Mouse (Mus musculus) regulatory T cell (primary cell): ENCODE results near the gene Cuedc1.

Experiments used
- in situ Hi-C: fragments of 300-600 bp; cut with MboI, MseI; formaldehyde crosslinking; loops from one replicate; pipeline ENCODE4 v1.15.1; 2025; ENCODE audit warnings: high pct_unique_total_duplicates

Cuedc1 gene

DNA sequence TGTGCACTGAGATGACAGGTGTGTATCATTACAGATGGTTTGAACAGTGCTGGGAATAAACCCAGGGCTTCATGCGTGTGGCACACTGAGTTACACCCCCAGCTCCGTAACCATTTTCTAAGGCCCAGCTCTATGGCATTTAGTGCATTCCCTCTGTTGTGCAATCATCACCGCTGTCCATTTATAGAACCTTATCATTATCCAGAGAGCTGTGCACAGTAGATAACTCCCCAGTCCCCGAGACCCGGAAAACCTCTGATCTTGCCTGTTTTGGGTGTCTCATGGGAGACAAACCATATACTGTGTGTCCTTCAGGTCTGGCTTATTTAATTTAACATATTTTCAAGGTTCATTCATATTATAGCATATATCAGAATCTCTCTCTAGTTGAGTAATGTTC lies 49.5 kb downstream of the Cuedc1 start:
- in situ Hi-C loops, result loop anchor here (25.0 kb wide), 1 partner anchor 660 kb away; no protein-coding TSS in a partner anchor

DNA sequence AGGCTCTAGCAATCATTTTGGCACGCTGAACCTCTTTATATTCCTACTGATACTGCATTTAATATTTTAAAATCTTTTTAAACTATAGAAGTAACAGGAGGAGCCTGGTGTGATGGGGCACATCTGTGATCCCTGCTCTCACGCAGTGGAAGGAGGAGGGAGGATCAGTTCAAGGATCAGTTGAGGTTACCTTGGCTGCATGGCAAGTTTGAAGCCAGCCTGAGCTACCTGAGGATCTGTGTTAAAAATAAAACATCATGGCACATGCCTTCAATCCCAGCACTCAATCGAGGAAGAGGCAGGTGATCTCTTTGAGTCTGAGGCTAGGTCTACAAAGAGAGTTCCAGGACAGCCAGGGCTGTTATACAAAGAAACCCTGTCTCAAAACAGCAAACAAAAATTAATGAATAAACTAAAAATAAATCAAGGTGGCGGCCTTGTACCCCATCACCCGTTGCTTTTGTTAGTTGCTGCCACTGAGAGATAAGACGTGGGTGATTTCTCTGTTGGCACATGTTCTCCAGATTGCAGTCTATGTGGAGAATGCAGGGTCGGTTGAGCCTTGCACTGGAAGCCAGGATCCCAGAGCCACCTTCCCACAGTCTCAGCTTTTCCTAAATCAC lies 50.3 kb downstream of the Cuedc1 start:
- in situ Hi-C loops, result loop anchor here (25.0 kb wide), 1 partner anchor 661 kb away; no protein-coding TSS in a partner anchor

DNA sequence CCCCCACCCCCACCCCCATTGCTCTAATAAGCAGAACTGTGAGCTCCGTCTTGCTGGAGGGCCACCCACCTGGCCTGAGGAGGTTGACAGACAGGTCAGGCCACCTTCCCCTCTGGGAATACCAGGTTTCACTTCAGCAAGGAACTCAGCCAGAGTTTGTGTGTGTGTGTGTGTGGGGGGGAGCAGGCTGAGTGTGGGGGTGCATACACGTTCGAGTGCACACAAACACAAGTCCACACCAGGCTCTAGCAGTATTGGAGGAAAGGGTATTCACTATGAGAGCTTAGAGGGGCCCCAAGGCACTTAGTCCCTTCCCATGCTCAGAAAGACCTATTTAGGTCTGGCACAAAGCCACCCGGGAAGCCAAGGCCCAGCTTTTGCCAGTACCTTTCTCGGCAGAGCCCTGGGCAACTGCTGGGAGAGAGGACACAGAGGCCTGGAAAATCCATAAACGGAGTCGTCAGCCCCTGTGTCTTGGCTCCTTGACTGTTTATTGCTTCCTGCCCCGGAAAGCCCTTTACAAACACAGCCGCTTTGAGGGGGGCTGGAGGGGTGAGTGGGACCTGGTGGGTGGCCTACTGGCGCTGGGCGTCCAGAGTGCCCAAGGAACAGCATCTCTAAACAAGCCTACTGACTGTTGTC lies 50.9 kb downstream of the Cuedc1 start:
- in situ Hi-C loops, result loop anchor here (25.0 kb wide), 1 partner anchor 661 kb away; no protein-coding TSS in a partner anchor

DNA sequence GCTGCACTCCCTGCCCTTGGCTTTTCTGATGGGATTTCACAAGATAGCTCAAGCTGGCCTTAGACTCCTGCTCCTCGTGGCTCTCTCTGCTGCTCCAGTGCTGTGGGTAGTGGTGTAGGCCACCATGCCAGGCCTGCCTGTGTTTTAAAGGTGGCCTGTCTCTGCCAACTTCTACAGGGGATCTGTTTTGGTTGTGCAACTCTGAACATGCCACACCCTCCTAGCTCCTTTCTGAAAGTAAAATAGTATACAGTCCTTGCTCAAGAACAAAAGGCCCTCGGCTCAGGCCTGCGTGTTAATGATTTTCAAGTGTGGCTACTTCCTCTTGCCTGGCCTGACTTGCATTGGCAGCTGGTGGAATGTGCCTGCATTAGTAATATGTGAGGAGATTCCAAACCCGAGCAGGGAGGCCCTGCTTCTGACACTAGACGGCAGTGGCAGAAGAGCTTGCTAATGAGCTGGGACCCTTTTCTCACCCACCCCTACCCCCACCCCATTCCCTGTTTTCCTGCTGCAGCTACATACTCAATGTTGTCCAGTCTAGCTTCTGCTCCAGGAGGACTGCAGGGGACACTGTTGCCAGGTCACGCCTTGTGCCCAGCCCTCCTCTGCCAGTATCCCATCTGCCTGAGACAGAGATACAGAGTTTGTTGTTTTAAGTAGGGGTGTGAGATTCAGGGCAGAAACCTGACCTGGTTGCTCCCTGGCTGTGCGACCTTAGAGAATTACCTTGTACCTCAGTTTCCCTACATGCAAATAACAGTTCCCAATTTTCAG lies 53.7 kb downstream of the Cuedc1 start:
- in situ Hi-C loops, result no loop called here

DNA sequence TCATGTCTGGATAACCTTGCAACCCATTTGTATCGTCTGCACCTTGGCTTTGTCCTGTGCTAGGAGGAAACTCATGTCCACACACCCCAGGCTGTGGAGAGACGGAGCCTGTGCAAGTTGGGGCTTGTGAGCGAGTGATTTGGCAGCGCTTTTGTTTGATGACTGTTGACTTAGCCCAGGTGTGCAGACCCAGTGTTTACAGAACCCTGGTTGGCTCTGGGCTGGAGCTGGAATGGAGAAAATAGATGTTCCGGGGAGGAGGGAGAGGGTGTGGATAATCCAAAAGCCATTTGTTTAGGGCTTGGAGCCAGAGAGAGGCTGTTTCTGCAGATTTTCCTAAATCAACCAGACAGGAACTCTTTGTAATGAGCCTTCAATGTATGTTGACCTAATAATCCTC lies 56.0 kb downstream of the Cuedc1 start:
- in situ Hi-C loops, result no loop called here

DNA sequence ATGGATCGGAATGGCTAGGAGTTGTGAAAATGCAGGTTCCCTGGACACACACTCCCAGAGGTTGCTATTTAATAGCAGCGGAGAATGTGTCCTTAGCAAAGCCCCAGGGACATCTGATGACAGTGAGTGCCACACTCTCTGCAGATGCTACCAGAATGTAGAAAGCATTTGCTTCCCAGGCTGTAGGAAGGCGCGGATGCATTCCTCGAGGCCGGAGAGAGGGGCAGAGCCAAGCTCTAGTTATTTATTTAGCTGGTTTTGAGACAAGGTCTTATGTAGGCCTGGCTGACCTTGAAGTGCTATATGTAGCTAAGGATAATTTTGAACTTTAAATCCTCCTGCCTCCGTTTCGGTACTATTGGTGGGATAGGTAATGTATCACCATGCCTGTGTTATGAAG lies 56.6 kb downstream of the Cuedc1 start:
- in situ Hi-C loops, result no loop called here

DNA sequence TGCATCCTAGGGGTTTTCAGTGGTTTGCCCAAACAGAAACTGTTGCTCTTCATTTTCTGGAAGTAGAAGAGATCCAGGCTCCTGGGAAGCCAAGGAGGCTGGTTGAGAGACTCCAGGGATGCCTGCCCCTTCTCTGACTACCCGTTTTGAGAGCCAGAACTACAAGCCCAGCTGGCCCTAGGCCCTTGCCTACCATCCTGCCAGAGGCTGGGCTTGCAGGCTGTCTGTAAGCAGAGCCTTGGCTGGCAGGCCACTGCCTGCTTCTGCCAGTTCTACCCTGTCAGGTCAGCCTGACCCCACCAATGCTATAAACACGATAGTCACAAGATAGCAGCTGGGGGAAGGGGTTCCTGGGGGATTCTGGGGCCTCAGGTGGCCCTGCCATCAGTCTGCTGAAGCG lies 57.6 kb downstream of the Cuedc1 start:
- in situ Hi-C loops, result no loop called here

DNA sequence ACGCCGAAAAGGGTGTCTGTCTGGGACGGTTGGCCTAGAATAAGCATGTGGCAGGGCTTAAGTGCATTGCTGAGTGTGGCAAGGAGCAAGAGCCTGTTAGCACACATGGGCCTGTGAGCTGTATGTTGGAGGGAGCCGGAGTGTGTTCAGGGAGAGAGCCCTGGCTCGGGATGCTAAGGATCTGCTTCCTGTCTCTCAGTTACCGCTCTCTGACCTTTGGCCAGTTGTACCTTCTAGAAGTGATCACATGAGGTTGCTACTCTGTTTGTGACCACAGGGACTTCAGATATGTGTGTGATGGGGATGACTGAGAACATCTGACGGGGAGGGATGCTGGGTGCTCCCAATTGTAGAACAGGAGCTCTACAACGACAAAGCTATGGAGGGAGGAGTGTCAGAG lies 58.1 kb downstream of the Cuedc1 start:
- in situ Hi-C loops, result no loop called here

DNA sequence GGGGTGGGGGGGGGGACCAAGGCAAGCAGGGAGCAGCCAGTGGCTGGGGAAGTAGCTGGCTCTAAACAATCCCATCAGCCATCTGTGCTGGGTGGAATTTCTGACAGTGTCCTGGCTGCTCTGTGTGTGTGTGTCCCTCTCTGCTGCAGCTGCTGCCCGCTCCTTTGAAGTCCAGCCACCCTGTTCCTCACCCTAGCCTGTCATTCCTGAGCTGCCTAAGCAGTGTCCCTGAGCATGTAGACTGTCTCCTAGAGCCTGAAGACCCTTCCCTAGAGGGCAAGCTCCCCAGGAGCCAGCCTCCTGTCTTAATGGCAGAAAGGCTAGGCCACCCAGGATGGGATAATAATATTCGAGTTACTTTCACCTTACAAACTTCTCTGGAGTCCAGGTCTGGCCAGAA lies 58.5 kb downstream of the Cuedc1 start:
- in situ Hi-C loops, result no loop called here

DNA sequence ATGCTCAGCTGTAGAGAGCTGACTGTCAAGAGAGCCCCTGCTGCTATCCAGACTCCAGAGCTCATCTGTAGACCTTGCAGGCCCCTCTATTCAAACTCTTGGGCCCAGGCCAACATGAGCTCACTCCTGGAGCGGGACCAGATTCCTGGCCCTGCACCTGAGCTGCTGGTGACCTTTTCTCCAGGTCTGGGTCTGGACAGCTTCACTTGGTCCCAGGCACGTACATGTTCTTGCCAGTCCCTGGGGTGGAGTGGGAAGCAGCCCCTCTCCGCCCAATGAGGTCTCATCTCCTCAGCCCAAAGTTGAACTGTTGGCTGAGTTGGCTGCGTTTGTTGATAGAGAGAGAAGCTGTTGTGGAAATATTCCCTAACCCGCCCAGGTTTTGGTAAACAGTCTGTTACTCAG lies 61.0 kb downstream of the Cuedc1 start:
- in situ Hi-C loops, result no loop called here

DNA sequence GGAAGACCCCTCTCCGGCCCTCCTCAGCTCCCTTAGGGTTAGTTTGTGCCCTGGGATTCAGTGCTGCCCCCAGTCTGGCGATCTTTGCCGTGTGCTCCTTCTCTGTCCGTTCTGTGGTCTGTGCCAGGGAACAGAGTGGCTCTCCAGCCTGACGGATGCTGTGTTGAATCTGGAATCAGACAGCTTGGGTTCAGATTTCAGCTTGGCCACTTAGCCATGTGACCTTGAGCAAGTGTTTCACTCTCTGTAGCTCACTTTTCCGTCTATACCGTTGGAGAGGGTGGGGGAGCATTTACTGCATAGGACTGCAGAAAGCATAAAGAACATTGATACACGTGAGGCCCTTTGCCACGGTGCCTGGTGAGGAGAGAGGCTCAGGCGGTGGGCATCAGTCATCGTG lies 61.5 kb downstream of the Cuedc1 start:
- in situ Hi-C loops, result no loop called here

DNA sequence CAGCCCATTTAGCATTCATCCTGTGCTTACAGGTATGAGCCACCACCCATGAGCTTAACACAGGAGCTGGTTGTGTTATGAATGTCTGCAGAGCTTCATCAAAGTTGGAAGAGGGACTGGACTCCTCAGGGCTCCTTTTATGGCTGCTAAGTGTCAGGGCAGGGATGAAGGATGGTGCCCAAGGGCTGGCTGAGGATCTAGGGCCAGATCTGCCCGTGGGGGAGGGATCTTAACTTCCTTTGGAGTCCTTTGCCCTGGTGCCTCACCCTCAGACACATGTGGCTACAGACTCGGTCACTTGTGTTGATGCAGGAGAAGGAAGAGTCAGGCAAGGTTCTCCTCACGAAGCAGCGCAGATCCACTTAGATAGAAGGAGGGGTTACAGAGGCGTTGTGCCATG lies 62.5 kb downstream of the Cuedc1 start:
- in situ Hi-C loops, result no loop called here

DNA sequence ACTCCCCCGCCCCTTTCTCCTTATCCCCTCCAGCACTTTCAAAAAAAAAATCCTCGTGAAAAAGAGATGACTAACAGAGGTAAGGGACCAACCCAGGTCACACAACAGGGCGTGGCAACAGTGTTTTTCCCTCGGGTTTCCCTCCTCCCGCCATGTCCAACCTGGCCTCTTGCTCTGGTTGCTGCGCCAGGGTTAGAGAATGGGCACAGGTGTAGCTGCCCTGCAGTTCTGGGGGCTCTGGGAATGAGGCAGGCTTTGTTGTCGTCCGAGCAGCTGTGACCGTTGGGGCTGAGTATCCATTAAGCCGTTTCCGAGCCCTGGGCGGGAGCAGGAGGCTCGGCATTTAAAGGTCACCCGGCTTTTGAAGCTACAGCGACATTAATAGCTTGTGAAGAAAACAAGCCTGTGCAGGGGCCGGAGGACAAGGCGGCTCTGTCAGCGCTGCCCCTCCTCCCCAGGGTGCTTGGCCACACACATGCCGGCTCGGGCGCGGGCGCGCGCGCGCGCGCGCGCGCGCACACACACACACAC lies 63.3 kb downstream of the Cuedc1 start:
- in situ Hi-C loops, result no loop called here

DNA sequence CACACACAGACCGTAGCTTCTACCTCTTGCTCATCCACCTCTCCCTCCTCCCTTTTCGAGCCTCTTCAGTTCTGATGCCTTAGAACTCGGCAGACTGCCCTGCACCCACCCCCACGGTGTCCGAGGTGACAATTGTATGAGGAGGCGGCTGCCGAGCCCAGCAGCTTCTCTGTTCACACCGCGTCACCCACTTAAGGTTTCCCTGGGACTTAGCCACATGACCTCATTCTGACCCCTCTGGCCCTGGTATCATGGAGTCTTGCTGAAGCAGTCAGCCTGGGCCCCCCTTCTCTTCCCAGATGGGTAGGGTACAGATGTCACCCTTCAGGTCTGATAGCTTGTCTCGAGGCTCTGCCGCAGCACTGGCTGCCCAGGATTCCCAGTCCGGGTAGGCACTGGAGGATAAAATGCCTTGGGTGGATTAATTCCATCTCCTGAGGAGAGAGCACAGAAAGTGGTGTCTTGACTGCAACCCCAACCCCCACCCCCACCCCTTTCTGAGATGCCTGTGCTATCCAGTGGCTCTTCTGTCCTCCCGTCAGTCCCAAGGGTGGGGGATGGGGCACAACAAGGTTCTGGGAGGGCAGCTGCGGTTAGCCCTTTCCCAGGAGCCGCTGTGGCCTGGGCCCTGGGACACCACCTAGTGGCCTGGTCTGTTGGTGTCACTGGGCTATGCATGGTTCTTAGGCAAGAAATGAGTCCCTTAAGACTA lies 63.9 kb downstream of the Cuedc1 start:
- in situ Hi-C loops, result no loop called here

DNA sequence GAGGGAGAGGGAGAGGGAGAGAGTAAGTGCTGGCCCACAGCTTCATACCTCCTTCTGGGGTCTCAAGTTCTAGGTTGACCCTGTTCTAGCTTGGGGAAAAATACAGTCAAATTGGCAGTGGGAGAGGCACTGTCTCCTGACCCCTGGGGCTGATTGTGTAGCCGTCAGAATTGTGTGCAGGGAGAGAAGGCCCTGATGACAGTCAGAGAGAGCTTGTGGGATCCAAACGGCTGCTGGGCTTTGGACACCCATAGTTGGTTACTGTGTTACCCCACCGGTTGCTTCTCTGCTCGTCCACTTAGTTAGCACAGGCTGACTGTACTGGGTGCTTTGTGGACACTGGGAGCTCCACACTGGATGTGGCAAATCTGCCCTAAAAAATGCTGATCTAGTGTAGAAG lies 64.9 kb downstream of the Cuedc1 start:
- in situ Hi-C loops, result no loop called here

DNA sequence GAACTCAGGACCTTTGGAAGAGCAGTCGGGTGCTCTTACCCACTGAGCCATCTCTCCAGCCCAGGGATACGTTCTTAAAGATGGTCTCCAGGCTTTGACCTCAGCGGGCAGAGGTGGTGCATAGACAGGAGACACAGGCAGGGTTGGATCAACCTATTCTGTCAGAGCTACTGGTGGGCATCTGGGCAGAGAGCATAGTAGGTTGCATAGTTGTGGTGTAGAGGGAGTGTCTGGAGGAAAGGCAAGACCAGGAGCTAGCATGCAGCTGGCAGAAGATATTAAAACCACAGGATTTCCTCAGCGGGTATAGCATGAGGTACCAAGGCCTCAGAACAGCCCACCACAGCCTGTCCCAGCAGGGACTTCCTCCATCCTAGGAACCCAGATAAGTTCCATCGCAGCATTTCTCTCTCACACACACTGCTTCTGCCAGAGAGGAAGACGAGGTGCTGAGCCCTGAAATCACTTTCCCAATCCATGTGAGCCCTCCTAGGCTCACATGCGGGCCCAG lies 66.4 kb downstream of the Cuedc1 start:
- in situ Hi-C loops, result no loop called here

DNA sequence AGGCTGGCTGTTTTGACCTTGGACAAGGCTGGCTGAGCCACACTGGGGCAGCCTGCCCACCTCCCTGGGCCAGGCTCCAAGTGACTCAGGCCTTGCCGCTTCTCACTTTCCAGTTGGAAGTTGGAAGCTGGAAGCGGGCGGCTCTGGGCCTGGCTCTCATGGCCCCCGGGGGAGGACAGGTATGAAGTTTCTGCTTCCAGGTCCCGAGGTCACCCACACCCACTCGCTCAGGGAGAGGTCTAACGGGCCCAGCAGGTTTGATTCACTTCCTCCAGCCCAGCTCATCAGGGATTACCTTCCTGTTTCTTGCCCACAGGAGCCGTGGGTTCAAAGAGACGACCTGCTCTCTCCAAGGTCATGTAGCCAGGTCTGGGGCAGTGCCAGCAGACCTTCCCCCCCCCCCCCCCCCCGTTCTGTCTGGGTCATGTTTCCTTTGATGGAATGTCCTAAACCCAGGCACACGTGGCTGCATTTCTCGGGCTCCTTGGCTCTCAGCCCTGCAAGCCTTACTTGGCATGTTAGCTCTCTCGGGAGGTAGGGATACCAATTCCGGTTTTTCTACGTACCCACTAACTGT lies 67.0 kb downstream of the Cuedc1 start:
- in situ Hi-C loops, result no loop called here

DNA sequence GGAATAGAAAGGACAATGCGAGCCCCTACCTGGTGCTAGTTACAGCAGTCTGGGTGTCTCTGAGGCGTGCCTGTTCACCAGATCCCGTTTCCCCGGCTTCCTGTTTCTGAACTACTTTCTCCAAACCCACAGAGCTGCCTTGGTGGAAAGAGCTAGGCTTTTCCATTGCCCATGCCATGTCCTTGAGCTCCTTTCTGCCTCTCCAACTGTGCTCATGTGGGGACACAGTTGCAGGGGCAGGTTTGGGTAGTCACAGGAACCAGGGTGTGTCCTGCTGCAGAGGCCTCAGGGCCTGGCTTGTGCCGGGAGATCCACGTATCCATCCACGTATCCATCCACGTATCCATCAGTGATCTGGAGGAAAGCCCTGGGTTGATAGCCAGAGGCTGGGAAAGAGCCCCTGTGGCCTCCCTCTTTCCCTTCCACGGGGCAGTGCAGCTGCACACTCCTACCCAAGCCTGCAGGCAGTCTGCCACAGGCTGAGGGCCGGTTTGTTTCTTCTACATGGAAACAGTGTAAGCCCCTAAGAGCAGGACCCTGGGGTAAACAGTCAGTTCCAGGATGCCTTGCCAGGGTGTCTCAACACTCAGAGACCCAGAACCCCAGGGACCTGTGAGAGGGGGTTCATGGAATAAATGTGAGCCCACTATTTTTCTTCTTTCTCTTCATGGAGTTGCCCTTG lies 68.0 kb downstream of the Cuedc1 start:
- in situ Hi-C loops, result no loop called here

DNA sequence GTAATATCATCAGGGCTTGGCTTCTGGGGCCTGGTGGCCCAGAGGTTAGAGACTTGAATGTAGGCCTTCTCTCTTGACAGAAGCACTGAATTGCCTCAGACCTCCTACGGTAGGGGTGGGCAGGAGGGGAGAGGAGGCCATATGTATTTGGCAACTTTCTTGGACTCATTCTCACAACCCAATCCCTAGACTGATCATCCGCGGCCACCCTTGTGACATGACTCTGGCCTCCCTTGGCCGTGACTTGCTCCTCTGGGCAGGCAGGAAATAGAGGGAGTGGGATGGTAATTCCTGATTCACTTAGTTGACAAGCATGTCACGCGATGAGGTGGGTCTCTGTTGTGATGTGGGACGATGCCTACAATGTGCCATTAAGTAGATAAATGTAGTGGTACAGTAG lies 68.6 kb downstream of the Cuedc1 start:
- in situ Hi-C loops, result no loop called here

DNA sequence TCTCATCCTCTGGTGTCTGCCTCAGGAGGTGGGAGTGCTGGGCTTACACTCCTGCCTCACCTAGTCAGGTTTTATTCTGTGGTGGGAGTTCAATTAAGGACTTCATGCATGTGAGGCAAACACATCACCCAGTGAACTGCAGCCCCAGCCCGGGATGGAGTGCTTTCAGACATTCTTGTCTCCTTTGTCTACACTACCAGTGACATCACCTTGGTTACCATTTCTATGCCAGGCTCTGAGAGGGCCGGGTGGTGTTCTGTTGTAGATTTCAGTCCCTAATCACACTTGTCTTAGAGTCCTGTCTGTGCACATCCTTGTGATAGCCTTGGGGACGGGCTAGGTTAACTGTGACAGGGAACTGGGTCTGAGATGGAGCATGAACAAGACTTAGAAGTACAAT lies 70.8 kb downstream of the Cuedc1 start:
- in situ Hi-C loops, result no loop called here

DNA sequence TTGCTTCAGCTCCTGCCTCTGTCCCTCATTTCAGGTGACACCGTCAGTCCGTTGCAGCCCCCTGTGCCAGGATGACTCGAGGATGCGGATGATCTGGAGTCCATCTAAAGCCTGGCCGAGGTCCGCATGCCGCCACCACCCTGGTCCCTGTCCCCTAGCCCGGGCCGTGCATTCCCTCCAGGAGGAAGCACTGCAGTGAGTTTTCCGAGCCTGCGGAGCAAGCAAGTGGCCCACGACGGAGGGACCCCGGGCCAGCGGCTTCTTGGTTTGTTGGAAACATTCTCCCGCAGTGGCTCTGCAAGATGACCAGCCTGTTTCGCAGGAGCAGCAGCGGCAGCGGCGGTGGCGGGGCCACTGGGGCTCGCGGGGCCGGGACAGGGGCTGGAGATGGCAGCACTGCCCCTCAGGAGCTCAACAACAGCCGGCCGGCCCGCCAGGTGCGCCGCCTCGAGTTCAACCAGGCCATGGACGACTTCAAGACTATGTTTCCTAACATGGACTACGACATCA lies 71.7 kb downstream of the Cuedc1 start:
- in situ Hi-C loops, result no loop called here
